Mouse (Mus musculus) forebrain, embryonic 12.5 days (tissue): ENCODE results near the gene Tctex1d2. TPM values are rescaled to one million over a fixed set of nuclear protein-coding genes. Genes with fewer than 3 reads are reported as not detected.

Experiments
- ATAC-seq: fragments of 200-750 bp; cut with Nextera tagmentation; 2 replicates; pipeline ENCODE4 v1.8.0; 2017; ENCODE audit warnings: moderate TSS enrichment; ENCODE audit not compliant: low FRiP score
- H3K27ac ChIP-seq: fragments of 300-500 bp; sonication (generic); 2 replicates; pipeline ENCODE4 v1.5.1; 2016; ENCODE audit warnings: mild to moderate bottlenecking
- H3K27me3 ChIP-seq: fragments of 300-500 bp; sonication (generic); 2 replicates; pipeline ENCODE4 v1.6.1; 2016; ENCODE audit warnings: mild to moderate bottlenecking
- H3K36me3 ChIP-seq: fragments of 300-500 bp; sonication (generic); replicated peaks from 2 replicates; pipeline ENCODE4 v1.6.1; 2016; ENCODE audit warnings: mild to moderate bottlenecking
- H3K4me1 ChIP-seq: fragments of 300-500 bp; sonication (generic); 2 replicates; pipeline ENCODE4 v1.6.1; 2016
- H3K4me2 ChIP-seq: fragments of 300-500 bp; sonication (generic); 2 replicates; pipeline ENCODE4 v1.6.1; 2016; ENCODE audit warnings: mild to moderate bottlenecking, moderate library complexity
- H3K4me3 ChIP-seq: fragments of 300-500 bp; sonication (generic); replicated peaks from 2 replicates; pipeline ENCODE4 v1.5.1; 2016; ENCODE audit warnings: mild to moderate bottlenecking
- H3K9ac ChIP-seq: fragments of 300-500 bp; sonication (generic); 2 replicates; pipeline ENCODE4 v1.6.1; 2016; ENCODE audit warnings: mild to moderate bottlenecking
- H3K9me3 ChIP-seq: fragments of 300-500 bp; sonication (generic); 2 replicates; pipeline ENCODE4 v1.6.1; 2016
- WGBS: fragments of 180-500 bp; shearing (Covaris S2); methylation state at CpG from one replicate; pipeline ENCODE4 v1.1.7; 2016; 5-methylcytosine and 5-hydroxymethylcytosine counted together
- polyA plus RNA-seq: library from polyadenylated mRNA; unstranded; fragments of >200 nt; fragmentation: Nextera tagmentation; extraction: Ambion mirVana; gene quantifications from 2 replicates; pipeline ENCODE4 v1.2.1, GENCODE M21; 2016

The Tctex1d2 gene
- polyA plus RNA-seq, 1 experiment from 2014 or later: 34.6 TPM

DNA sequence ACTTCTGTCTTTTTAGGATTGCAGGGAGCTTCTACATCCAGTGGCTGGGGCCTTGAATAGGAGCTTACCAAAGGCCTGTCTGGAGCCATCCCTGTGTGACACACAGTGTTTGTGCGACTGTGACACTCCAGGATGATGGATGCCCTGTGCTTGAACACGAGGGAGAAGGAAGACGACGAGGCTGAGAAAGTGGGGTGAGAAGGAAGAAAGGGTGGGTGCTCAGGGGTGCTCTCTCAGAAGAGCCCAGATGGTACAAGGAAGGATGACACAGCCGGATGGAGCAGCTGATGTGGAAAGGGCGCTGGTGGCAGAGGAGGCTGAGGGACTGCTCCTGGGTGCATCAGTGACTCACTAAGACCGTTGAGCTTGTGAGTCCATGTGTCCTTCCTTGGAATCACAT is 19.2 kb upstream of the Tctex1d2 start, which contains the start of gene Tm4sf19:
Gene Tm4sf19, plus strand, starts transcription at position 240 of the 400 bp plus-strand sequence.
- ATAC-seq: no peak
- Histone ChIP-seq H3K27me3 (no peaks in the 10 kb centered on the region), H3K4me1 (no peaks in the 10 kb centered on the region), H3K4me3 (no peak within 1 kb of the TSS), H3K36me3 (no peaks in the 10 kb centered on the region), H3K27ac (no peak within 1 kb of the TSS), H3K9me3 (no peaks in the 10 kb centered on the region), H3K9ac (no peak within 1 kb of the TSS), H3K4me2 (no peak within 1 kb of the TSS)
- 93% methylated on average over 7 of the region's 7 CpGs for WGBS

- Histone ChIP-seq H3K4me2 (no peak overlapping the region), H3K9me3 (no peaks in the 10 kb centered on the region), H3K27me3 (no peaks in the 10 kb centered on the region), H3K4me3 (no peak overlapping the region), H3K4me1 (no peaks in the 10 kb centered on the region), H3K36me3 (no peaks in the 10 kb centered on the region), H3K9ac (no peak overlapping the region), H3K27ac (no peak overlapping the region)
- ATAC-seq: no peak
- WGBS: 81% methylated on average over 9 of the region's 9 CpGs
Observed at GRCm38 (mm10) chr16:32401335-32401965, 18.1 kb upstream of the Tctex1d2 start.

DNA sequence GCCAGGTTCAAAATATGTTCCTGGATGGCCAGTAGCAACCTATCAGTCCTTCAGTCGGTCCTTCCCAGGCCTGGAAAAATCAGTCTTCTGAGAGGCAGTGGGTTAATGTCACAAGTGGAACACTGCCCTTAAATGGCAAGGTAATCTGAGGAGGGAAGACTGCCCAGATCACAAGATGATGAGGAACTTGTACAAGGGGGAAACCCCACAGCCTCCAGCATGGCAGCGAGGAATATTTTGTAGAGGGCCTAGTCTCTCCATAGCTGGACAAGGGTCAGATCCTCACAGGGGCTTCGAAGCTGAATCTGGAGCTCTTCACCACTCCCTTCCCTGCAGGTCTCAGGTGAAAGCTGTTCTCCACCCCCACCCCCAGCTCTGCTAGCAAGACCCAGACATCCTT is 16.7 kb upstream of the Tctex1d2 start:
- no peaks in the 10 kb centered on the region for H3K36me3 ChIP-seq
- no peak for ATAC-seq

GRCm38 (mm10) chr16:32405716-32406115 is 13.8 kb upstream of the Tctex1d2 start:
- no peak overlapping the region for H3K4me2 ChIP-seq
- no peak overlapping the region for H3K4me3 ChIP-seq
- H3K4me1 ChIP-seq: no peaks in the 10 kb centered on the region
- H3K36me3 ChIP-seq: no peaks in the 10 kb centered on the region
- 94% methylated on average over 9 of the region's 9 CpGs for WGBS
- no peaks in the 10 kb centered on the region for H3K9me3 ChIP-seq
- H3K9ac ChIP-seq: no peak overlapping the region
- H3K27ac ChIP-seq: no peak overlapping the region
- no peaks in the 10 kb centered on the region for H3K27me3 ChIP-seq
- no peak for ATAC-seq

More for the DNA sequence above, 16.7 kb upstream of the Tctex1d2 start:
- Histone ChIP-seq H3K27ac (no peak overlapping the region), H3K4me2 (no peak overlapping the region), H3K4me1 (no peaks in the 10 kb centered on the region), H3K9ac (no peak overlapping the region), H3K27me3 (no peaks in the 10 kb centered on the region), H3K9me3 (no peaks in the 10 kb centered on the region), H3K4me3 (no peak overlapping the region)
- WGBS: 95% methylated on average over 3 of the region's 3 CpGs

DNA sequence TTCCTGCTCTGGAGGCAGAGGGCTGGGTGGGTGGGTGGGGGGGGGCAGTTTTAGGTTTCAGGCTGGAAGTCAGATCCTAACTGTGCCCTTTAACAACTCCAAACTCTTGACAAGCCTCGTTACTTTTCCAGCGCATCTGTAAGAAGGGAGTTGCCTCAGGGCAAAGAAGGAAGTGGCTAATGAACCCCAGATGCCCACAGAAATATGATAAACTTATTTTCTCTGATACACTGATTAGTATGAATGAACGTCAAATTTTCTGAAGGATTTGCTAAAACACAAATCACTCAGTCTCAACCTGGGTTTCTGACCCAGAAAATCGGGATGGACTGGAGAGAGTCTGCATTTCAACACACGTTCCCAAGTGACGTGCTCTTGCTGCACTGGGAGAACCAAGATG is 12.8 kb upstream of the Tctex1d2 start:
- H3K27ac ChIP-seq: no peak overlapping the region
- H3K36me3 ChIP-seq: no peaks in the 10 kb centered on the region
- WGBS: 75% methylated on average over 6 of the region's 6 CpGs
- no peaks in the 10 kb centered on the region for H3K9me3 ChIP-seq
- no peak overlapping the region for H3K4me2 ChIP-seq
- no peaks in the 10 kb centered on the region for H3K4me1 ChIP-seq
- no peak for ATAC-seq
- H3K9ac ChIP-seq: no peak overlapping the region
- no peak overlapping the region for H3K4me3 ChIP-seq
- no peaks in the 10 kb centered on the region for H3K27me3 ChIP-seq

- H3K9ac ChIP-seq: no peak overlapping the region
- H3K4me1 ChIP-seq: no peaks in the 10 kb centered on the region
- H3K36me3 ChIP-seq: no peaks in the 10 kb centered on the region
- H3K9me3 ChIP-seq: no peaks in the 10 kb centered on the region
- 83% methylated on average over 10 of the region's 10 CpGs for WGBS
- no peak overlapping the region for H3K4me2 ChIP-seq
- H3K27ac ChIP-seq: no peak overlapping the region
- no peak overlapping the region for H3K4me3 ChIP-seq
- no peaks in the 10 kb centered on the region for H3K27me3 ChIP-seq
- ATAC-seq: no peak
Observed at GRCm38 (mm10) chr16:32407730-32408129, 11.8 kb upstream of the Tctex1d2 start.

- H3K27ac ChIP-seq: no peak overlapping the region
- H3K27me3 ChIP-seq: no peaks in the 10 kb centered on the region
- H3K4me1 ChIP-seq: peaks cover 16% of the 10 kb centered on the region
- no peaks in the 10 kb centered on the region for H3K9me3 ChIP-seq
- no peak overlapping the region for H3K9ac ChIP-seq
- WGBS: 57% methylated on average over 1 of the region's 1 CpGs
- no peak overlapping the region for H3K4me3 ChIP-seq
- no peak for ATAC-seq
- H3K4me2 ChIP-seq: no peak overlapping the region
- no peaks in the 10 kb centered on the region for H3K36me3 ChIP-seq
Observed at GRCm38 (mm10) chr16:32417457-32417856, 2.0 kb upstream of the Tctex1d2 start.

GRCm38 (mm10) chr16:32427506-32427905 is 8.0 kb downstream of the Tctex1d2 start:
- H3K4me2 ChIP-seq: no peak overlapping the region
- H3K36me3 ChIP-seq: no peaks in the 10 kb centered on the region
- 94% methylated on average over 3 of the region's 3 CpGs for WGBS
- H3K27ac ChIP-seq: no peak overlapping the region
- H3K9me3 ChIP-seq: no peaks in the 10 kb centered on the region
- no peaks in the 10 kb centered on the region for H3K27me3 ChIP-seq
- no peak overlapping the region for H3K4me3 ChIP-seq
- H3K4me1 ChIP-seq: peaks cover 13% of the 10 kb centered on the region
- no peak overlapping the region for H3K9ac ChIP-seq
- ATAC-seq: no peak

GRCm38 (mm10) chr16:32430474-32431046 is 11.1 kb downstream of the Tctex1d2 start, which contains the start of gene Pcyt1a:
TSS of gene Pcyt1a (plus strand) at chr16:32430921.
- Histone ChIP-seq H3K9me3 (no peaks in the 10 kb centered on the region), H3K27me3 (no peaks in the 10 kb centered on the region), H3K4me1 (peaks cover 13% of the 10 kb centered on the region), H3K36me3 (no peaks in the 10 kb centered on the region), H3K4me3 (peak within 1 kb of the TSS; percentile 63), H3K4me2 (peak within 1 kb of the TSS; percentile 95), H3K9ac (peak within 1 kb of the TSS; percentile 80), H3K27ac (peak within 1 kb of the TSS; percentile 92)
- under 1% methylated on average over 54 of the region's 54 CpGs for WGBS
- ATAC-seq: peak; percentile 97

- peak overlapping the region; percentile 95 for H3K4me2 ChIP-seq
- no peaks in the 10 kb centered on the region for H3K36me3 ChIP-seq
- peaks cover 13% of the 10 kb centered on the region for H3K4me1 ChIP-seq
- H3K4me3 ChIP-seq: peak overlapping the region; percentile 63
- no peaks in the 10 kb centered on the region for H3K27me3 ChIP-seq
- H3K9me3 ChIP-seq: no peaks in the 10 kb centered on the region
- ATAC-seq: no peak; the same call in 1 of the 2 replicates
- peak overlapping the region; percentile 92; the same call in 1 of the 2 replicates for H3K27ac ChIP-seq
- WGBS: 2% methylated on average over 28 of the region's 28 CpGs
- peak overlapping the region; percentile 80 for H3K9ac ChIP-seq
Observed at GRCm38 (mm10) chr16:32431047-32431591, 11.6 kb downstream of the Tctex1d2 start.

GRCm38 (mm10) chr16:32431926-32432325 is 12.4 kb downstream of the Tctex1d2 start:
- H3K4me2 ChIP-seq: peak overlapping the region; percentile 95
- 86% methylated on average over 1 of the region's 1 CpGs for WGBS
- H3K36me3 ChIP-seq: no peaks in the 10 kb centered on the region
- no peaks in the 10 kb centered on the region for H3K27me3 ChIP-seq
- H3K4me3 ChIP-seq: peak overlapping the region; percentile 63
- H3K27ac ChIP-seq: no peak overlapping the region
- no peak overlapping the region for H3K9ac ChIP-seq
- no peaks in the 10 kb centered on the region for H3K9me3 ChIP-seq
- ATAC-seq: no peak
- H3K4me1 ChIP-seq: peaks cover 13% of the 10 kb centered on the region

GRCm38 (mm10) chr16:32433138-32433537 is 13.6 kb downstream of the Tctex1d2 start:
- Histone ChIP-seq H3K4me1 (peaks cover 13% of the 10 kb centered on the region), H3K9ac (no peak overlapping the region), H3K4me2 (no peak overlapping the region), H3K27me3 (no peaks in the 10 kb centered on the region), H3K9me3 (no peaks in the 10 kb centered on the region), H3K36me3 (no peaks in the 10 kb centered on the region), H3K27ac (no peak overlapping the region), H3K4me3 (no peak overlapping the region)
- 92% methylated on average over 2 of the region's 2 CpGs for WGBS
- no peak for ATAC-seq
